Mouse (Mus musculus): ENCODE results near the gene Gm20388. TPM values are rescaled to one million over a fixed set of nuclear protein-coding genes. Genes with fewer than 3 reads are reported as not detected.
A peak's percentile ranks its signal among the peaks of the same experiment; 100 is the strongest.

Gene Gm20388
- total RNA-seq, 2 experiments from 2014 or later: 10.7 TPM; not detected in 1

DNA sequence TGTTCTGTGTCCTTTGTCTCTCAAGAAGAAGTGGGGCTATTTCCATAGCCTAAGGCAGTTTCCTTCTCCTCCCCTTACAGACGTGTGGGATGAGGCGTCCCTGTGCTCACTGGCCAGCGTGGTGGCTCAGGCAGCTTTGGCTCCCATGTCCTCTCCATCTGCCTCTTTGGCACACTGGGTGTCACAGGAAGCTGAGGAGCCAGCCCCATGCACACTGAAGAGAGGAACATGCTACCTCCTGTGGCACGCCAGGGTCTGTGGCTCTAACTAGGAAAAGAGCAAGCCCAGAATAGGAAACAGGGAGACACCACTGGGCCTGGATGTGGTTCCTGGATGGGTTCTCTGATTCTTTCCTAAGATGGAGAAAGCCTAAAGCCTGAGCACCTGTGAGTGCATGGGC lies 2138.6 kb downstream of the Gm20388 start:
- no peak for DNase-seq (ENCODE audit: low spot score in 2 of 2)

DNA sequence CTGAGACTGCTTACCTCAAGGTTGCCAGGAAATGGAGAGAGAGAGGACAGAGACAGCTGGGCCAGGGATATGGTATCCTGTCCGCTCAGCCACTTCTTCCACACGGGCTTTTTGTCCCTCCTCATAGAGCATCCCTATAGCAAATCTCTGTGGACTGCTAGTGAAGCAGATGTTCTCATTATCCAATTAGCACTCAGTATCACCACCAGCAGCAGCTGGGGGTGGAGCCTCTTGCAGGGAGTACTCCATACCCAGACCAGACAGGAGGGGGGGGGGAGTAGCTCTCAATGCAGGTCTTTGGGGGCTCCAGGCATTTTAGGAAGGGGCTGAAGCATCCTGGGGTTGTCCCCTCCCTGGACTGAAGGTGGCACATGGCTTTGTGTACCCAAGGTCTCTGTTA lies 2139.3 kb downstream of the Gm20388 start:
- no peak for DNase-seq (ENCODE audit: low spot score in 2 of 2)

DNA sequence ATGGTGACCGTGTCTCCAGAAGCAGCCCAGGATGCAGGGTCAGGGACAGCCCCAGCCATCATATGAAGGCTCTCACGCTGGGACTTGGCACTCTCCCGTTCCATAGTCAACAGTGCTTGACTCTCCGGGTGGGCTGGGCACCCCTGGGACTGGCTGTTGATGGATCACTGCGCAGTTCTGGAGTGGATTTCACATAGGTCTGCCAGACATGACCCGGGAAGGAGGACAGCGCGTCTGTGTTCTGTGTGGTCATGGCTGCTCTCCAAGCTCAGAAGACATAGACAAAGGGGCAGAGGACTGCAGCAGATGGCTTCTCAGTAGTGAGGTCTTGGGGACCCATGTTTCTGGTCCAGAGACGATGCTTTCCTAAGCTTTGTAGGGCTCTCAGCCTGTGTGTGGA lies 2140.0 kb downstream of the Gm20388 start:
- DNase-seq (ENCODE audit: low spot score in 2 of 2): no peak

DNA sequence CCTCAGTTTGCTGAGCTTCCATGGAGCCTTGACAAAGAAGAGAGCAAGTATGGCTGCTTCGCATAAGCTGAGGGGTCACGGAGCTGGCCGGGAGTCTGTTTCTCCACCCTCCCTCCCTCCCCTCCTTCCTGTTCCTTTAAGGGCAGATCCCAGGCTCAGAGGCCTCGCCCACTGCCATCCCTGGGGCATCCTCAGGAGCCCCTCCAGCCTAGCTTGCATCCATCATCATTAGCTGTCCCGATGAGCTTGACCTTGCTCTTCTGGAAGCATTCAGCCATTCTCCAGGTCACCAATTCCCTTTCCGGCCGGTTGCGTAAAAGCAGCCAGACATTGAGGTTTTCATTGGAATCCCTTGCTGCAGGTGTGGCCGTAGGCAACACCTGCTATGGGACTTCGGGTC lies 2144.7 kb downstream of the Gm20388 start:
- no peak for DNase-seq (ENCODE audit: low spot score in 2 of 2)

DNA sequence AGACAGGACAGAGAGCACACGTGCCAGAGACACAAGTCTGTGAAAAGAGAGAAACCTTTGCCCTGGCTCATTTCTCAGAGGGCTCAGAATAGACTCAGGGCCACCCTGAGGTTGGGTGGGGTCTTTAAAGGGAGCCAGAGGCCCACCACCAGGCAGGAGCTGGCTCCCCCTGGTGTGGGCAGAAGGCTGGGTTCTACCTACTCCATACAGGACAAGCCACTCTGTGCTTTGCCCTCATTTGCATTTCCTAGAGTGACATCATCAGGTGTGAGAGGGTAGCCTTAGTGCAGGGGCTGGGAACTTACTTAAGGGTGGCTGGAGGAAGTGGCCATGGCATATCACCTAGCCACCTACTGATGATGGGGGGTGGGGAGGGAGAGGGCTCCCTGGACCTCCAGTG lies 2145.5 kb downstream of the Gm20388 start:
- no peak for DNase-seq (ENCODE audit: low spot score in 2 of 2)

DNA sequence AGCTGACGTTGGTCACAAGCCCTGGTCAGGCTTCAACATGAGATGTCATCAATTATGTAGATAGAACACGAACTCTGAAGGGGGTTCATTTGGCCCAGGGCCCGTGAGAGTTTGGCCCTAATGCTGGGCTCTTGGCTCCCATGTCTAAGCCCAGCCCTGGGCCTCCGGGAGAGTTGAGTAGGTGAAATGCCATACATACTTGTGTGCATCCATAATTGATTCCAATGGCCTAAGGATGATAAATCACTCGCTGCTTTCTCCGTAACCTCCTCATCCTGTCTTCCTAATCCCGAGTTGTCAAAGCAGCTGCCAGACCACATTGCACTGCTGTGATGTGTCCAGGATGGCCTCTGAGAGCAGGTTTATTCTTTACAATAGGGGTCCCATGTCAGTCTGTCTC lies 2146.2 kb downstream of the Gm20388 start:
- no peak for DNase-seq (ENCODE audit: low spot score in 2 of 2)

DNA sequence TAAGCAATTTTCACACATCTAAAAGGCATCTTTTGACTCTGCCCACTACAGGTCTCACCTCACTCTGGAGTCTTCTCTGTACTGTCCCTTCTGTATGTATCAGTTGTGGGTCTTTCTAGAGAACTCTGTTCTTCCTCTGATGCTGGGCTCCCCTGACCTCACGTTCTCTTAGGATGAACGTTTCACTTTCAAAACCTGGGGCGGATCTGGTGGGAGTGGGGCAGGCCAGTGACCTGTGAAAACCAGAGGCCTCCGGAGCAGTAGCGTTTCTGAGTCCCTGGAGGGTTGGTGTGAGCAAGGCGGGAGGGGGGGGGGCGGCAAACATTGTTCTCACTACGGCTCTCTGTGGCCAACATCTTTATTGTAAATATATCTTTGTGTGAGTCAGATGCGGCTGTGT lies 2147.9 kb downstream of the Gm20388 start:
- no peak for DNase-seq (ENCODE audit: low spot score in 2 of 2)

DNA sequence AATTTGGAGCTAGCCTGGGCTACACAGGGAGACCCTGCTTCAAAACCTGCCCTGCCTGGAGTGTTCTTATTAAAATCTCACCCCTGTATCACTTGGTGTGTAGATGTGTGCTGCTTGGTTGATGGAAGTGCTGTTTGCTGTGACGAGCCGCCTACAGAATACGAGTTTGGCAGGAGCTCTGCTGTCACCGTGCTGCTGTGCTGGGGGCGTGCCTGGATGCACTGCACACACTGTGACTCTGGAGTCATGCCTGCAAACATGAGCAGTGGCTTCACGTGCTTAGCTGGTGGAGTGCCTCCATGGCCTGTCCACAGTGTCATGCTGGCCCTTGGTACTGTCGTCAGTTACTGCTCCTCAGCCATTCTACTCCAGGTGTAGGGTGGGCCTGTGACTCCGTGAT lies 2148.3 kb downstream of the Gm20388 start:
- DNase-seq (ENCODE audit: low spot score in 2 of 2): peak; percentile 60 to 82

DNA sequence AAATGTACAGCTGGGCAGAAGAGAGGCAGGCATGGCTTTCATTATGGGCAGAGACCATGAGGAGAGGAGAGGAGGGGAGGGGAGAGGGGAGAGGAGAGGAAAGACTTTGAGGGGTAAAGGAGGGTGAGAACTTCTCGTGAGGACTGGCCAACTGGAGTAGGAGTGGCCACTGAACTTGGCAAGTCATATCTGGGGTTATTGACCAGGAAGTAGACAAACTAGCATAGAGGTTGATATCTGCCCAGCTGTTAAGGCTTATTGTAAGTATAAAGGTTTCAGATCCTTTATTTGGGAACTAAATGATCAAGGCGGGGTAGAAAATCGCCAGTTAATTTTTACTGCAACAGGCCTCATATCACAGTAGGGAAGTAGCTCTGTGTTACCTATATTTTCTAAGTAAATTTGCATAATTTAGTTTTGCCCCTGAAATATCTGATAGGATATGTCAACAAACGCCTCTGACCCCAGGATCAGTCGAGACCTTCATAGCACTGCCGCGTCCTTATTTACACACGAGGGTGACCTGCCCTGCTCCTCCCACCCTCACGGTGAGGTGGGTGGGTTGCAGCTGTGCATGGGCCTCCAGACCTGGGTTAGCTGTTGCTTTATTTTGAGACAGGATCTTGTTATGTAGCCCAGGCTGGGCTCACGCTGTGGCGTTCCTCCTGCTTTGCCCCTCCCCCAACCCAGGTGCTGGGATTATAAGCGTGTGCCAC lies 2152.0 kb downstream of the Gm20388 start:
- no peak for DNase-seq (ENCODE audit: low spot score in 2 of 2)

DNA sequence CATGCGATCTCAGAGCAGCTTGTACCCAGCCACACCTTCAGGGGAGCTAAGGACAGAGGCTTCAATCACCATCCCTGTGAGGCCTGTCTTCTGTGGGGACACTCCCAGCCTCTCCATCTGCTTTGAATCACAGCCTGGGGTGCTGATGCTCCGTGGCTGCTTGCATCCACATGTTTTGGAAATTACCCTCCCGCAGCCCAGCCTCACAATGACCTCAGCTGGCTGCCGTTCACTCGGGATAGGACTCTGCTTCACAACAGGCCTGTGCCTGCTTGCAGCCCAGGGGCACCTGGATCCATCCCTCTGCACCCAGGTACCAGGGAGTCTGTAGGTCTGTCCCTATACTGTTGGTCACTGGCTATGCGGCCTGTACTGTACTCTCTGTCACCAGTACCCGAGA lies 2153.7 kb downstream of the Gm20388 start:
- DNase-seq (ENCODE audit: low spot score in 2 of 2): no peak

DNA sequence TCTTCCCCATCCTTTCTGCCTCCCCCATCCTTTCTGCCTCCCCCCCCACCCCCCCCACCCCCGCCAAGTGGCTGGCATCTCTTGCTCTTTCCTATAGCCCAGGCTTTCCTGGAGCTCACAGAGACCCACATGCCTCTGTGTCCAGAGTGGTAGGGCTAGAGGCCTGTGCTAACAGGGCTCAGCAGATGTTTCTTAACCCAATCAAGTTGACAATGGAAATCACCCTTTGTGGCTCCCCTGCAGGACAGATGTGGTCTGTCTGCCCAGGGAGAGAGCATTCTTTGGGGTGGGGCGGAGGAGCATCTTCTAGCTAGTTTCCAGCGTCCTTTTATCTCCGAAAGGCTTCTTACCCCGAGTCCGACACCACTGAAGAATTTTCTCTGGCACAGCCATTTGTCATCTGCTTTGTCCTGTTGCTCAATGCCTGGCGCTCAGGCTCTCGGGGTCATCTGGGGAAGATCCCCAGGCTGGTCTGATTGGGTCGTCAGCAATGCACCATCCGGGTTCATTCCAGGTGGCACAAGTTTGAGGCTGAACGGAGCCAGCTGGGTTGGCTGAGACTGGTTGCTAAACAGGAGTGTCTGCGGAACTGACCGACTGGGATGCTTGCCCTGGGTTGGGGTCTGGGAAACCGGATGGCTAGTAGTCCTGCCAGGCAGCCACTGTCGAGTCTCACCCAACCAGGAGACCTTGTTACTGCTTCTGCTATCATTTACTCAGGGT lies 2157.3 kb downstream of the Gm20388 start:
- no peak for DNase-seq (ENCODE audit: low spot score in 2 of 2)

DNA sequence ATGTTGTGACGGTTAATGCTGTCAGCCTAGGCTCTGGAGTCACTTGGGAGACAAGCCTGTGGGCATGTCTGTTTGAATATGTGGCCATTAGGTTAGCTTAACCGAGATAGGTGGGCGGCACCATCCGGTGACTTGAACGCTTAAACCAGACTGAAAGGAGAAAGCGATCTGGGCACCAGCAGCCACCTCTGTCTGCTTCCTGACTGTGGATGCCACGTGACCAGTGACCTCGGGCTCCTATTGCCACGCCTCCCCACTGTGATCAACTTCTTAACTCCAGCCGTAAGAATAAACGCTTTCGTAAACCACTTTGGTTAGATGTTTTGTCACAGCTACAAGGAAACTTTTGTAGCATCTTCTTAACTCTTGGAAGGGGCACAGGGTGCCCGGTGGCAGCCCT lies 2158.0 kb downstream of the Gm20388 start:
- no peak for DNase-seq (ENCODE audit: low spot score in 2 of 2)

DNA sequence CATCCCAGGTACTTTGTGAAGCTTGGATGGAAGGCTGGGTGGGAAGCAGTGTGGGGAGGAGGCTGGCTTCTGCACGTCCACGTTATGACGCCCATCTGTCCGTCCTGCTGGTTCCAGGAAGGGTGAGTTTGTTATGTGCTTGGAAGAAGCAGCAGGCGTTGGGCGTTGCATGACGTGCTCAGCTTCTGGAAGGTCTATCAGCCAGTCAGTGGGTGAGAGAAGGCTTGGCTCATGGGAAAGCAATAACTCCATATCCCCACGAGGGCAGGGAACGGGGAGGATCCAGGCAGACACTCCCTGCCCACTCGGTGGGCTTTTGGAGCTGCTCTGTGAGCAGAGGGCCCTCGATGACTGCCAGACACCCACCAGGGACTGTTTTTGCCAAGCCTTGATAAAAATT lies 2158.6 kb downstream of the Gm20388 start:
- peak; percentile 58 to 74 for DNase-seq (ENCODE audit: low spot score in 2 of 2)

DNA sequence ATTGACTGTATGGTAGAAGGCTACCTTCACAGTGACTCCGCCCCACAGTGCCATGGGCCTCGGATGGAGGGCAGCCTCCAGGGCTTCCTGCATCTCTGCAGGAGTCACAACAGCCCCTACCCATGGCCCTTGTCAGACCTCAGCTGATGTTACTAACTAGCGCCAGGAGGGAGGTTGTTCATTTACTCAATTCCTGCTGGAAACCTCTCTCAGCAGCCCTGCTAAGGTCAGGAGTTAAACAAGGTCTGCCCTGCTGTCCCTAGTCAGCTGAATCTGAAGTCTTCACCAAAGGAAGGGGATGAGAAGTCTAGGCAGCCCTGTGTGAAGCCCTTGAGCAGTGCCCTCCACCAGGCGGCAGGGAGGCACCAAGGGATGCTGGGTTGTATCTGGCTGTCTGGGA lies 2160.6 kb downstream of the Gm20388 start:
- no peak for DNase-seq (ENCODE audit: low spot score in 2 of 2)

DNA sequence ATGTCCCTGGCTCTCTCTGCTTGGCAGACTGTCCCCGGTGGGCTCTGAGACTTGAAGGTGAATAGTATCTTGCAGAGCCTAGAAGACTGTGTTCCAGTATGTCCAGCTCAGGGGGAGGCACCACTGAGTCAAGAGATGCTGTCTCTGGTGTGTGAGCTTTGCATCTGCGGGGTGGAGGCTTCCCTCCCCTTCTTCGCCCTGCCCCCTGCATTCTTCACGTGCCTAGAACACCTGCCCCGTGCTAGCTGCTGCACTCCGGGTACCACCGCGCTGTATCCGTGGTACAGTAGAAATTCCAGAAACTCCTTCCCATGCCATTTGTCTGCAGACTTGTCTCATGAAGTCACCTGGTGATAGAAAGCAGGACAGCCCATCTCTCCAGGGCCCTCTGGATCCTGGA lies 2163.3 kb downstream of the Gm20388 start:
- no peak for DNase-seq (ENCODE audit: low spot score in 2 of 2)

DNA sequence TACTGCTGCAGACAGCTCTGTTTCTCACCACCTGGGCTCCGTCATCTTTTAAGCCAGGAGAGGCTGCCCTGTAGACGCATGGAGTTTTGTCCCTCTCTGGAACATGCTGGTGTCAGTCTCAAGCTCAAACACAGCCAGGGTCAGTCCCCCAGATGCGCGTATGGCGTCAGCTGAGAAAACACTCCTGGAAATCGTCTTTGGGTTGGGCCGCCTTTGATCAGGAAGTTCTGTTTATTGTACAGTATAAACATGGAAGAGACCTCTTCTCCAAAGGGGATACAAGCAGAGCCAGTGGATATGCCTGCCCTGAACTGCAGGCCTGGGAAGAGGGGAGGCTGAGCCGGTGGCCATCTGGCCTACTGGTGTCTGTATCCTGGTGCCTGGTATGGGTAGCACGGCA lies 2163.8 kb downstream of the Gm20388 start:
- DNase-seq (ENCODE audit: low spot score in 2 of 2): no peak

DNA sequence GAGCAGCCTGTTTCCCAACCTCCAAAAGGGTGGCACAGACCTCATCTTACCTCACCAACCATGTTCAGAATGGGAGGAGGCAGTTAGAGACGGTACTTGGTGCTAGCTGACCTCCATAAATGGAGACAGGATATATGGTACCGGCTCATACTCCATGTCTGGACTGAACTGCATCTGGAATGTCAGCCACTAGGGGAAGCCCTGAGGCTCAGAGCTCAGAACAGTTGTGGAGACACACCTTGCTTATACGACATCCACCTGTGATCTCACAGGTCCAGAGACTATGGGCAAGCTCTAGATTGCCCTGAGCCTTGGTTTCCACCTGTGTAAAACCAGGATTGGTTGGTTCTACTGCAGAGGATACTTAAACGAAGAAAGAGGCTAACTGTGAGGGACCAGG lies 2164.3 kb downstream of the Gm20388 start:
- DNase-seq (ENCODE audit: low spot score in 2 of 2): no peak

DNA sequence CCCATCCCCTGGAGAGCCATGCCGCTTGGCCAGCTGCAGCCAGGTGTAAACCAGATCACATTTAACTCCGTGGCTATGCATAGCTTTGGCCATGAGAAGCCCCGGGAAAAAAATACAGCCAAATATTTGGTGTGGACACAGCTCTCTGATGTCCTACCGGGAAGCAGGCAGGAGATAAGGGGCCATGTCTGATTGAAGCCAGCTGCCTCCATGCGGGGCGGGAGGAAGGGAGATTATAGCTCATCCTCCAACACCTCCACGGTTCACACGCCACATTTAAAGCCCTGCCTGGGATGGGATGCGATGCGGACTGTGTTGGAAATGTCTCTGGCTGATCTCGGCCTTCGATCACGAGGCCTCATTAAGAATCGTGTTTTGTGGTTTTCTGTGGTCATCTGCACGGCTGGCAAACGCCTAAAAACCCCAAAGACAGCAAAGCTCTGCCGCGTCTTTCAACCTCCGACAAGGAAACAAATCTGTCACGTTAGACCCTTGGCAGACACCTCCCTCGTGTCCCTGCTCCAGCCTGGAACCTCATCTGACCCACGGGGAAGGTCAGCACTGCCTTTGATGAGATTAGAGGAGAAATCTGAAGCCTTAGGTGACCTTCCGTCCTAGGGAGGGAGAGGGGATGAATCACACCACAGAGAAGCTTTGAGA lies 2165.7 kb downstream of the Gm20388 start:
- no peak for DNase-seq (ENCODE audit: low spot score in 2 of 2)

DNA sequence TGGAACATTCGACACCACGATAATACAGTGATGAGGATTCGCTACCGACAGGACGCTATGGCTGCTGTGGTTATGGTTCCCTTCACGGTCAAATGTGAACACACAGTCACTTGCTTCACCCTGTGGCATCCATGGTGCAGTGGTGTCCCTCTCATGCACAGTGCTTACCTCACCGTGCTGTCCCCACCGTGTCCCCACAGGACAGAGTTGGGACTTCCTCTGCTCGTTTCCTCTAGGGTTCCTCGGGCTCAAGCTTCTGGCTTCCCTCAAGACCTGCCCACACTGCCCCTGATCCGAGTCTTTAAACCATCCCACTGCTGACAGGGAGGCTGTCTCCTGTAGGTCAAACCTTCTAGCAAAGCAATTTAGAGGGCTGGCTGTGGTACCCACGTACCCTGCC lies 2167.7 kb downstream of the Gm20388 start:
- DNase-seq (ENCODE audit: low spot score in 2 of 2): no peak

DNA sequence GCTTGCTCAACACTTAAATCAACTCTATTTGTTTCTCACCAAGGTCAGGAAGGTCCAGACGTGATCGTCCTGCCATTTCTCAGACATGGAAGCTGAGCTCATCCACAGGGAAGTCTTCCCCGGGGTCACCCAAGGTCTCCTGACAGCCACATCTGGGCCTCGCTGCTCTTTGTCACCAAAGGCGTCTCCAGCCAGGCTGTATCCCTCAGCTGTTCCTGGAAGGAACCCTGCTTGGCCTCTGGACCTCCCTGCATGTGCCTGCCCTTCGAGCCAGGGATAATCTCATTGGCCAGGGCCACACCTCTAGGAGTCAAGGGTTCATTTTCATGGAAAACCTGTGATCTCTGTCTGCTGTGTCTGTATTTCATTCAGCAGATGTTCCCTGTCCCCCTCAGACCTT lies 2168.5 kb downstream of the Gm20388 start:
- DNase-seq (ENCODE audit: low spot score in 2 of 2): no peak

DNA sequence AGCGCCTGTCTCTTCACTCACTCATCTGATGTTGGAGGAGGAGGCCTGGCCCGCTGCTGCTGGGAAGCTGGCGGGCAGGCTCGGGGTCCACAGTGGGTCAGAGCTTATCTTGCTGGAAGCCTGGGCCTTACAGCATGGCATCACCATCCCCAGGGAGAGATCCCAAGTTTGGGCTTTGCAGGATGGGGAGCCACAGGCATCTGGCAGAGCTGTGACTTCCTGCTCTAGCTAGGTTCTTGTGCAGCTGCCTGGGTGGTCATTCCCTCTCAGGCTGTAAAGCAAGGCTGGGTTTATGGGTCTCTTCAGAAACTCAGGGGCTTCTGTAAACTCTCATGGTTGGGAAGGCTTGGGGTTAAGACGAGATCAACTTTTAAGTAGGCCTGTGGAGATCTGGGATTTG lies 2169.7 kb downstream of the Gm20388 start:
- DNase-seq (ENCODE audit: low spot score in 2 of 2): no peak

DNA sequence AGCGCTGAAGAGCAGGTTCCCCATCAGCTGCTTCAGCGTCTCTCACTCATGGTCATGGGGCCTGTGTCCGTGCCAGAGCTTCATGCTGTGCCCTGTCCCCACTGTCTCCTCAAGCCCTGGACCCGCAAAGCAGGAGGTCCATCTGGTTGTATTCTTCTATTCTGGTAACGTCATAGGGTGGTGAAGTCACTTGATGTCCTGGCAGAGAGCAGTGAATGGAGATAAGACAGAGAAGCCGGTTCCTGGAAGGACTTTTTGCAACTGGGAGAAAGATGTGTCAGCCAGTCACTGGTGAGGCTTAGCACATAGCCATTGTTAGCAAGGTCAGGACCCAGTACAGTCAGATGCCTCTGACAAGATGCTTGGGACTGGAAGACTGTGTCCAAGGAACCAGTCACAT lies 2172.8 kb downstream of the Gm20388 start:
- no peak for DNase-seq (ENCODE audit: low spot score in 2 of 2)

DNA sequence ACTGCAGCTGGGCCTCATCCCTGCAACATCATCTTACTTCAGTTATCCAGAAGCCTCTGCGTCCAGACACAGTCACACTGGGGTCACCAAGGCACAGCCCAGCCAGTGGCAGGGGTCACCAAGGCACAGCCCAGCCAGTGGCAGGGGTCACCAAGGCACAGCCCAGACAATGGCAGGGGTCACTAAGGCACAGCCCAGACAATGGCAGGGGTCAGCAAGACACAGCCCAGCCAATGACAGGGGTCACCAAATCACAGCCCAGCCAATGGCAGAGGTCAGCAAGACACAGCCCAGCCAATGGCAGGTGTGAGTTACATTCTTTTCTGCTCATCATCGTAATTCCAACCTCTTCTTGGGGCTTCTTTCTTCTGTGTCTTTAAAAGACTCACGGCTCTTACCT lies 2173.5 kb downstream of the Gm20388 start:
- DNase-seq (ENCODE audit: low spot score in 2 of 2): no peak

Data from layer of hippocampus, adult 18-20 months (tissue).